Mouse (Mus musculus) liver, embryonic 16.5 days (tissue): ENCODE data around the gene Eif5b. TPM values are rescaled to one million over a fixed set of nuclear protein-coding genes. Genes with fewer than 3 reads are reported as not detected.
"Not testable (repeated sequence)": the region's sequence is repeated elsewhere in the genome, so short reads cannot be mapped to it uniquely, and the experiment has no call there.

ENCODE experiments used
- ATAC-seq: fragments of 200-750 bp; cut with Nextera tagmentation; 2 replicates; pipeline ENCODE4 v1.8.0; 2017; ENCODE audit warnings: low read depth, mild to moderate bottlenecking, moderate number of reproducible peaks, moderate library complexity
- H3K27ac ChIP-seq: fragments of 300-500 bp; sonication (generic); 2 replicates; pipeline ENCODE4 v1.5.1; 2014; ENCODE audit warnings: mild to moderate bottlenecking, low read length
- H3K27me3 ChIP-seq: fragments of 300-500 bp; sonication (generic); 2 replicates; pipeline ENCODE4 v1.6.1; 2014; ENCODE audit warnings: low read depth, low read length, mixed read lengths; ENCODE audit not compliant: control insufficient read depth, insufficient read depth
- H3K36me3 ChIP-seq: fragments of 300-500 bp; sonication (generic); 2 replicates; pipeline ENCODE4 v1.6.1; 2014; ENCODE audit warnings: mild to moderate bottlenecking; ENCODE audit not compliant: control insufficient read depth, insufficient read depth
- H3K4me1 ChIP-seq: fragments of 300-500 bp; sonication (generic); 2 replicates; pipeline ENCODE4 v1.6.1; 2014; ENCODE audit warnings: low read depth, low read length, mixed read lengths; ENCODE audit not compliant: control insufficient read depth
- H3K4me2 ChIP-seq: fragments of 300-500 bp; sonication (generic); 2 replicates; pipeline ENCODE4 v1.6.1; 2014; ENCODE audit warnings: low read depth, low read length, mixed read lengths
- H3K4me3 ChIP-seq: fragments of 300-500 bp; sonication (generic); 2 replicates; pipeline ENCODE4 v1.5.1; 2014; ENCODE audit warnings: low read depth, mild to moderate bottlenecking, low read length
- H3K9ac ChIP-seq: fragments of 300-500 bp; sonication (generic); 2 replicates; pipeline ENCODE4 v1.6.1; 2014; ENCODE audit warnings: low read depth, low read length
- H3K9me3 ChIP-seq: fragments of 300-500 bp; sonication (generic); replicated peaks from 2 replicates; pipeline ENCODE4 v1.6.1; 2016; ENCODE audit warnings: low read length; ENCODE audit not compliant: control insufficient read depth
- whole genome bisulfite sequencing: fragments of 180-500 bp; shearing (Covaris S2); extraction: QIAGEN DNeasy Blood & Tissue Kit; methylation state at CpG from one replicate; pipeline ENCODE4 v1.1.7; 2014; ENCODE audit not compliant: insufficient replicate concordance; 5-methylcytosine and 5-hydroxymethylcytosine counted together
- polyA plus RNA-seq: library from polyadenylated mRNA; unstranded; fragments of >200 nt; fragmentation: Nextera tagmentation; extraction: Ambion mirVana; gene quantifications from 2 replicates; pipeline ENCODE4 v1.2.1, GENCODE M21; 2015

The Eif5b gene
- polyA plus RNA-seq, 1 experiment from 2014 or later, result 13.1 TPM

GRCm38 (mm10) chr1:37968746-37969145 is 29.1 kb upstream of the Eif5b start:
- Histone ChIP-seq H3K4me3 (no peak overlapping the region), H3K36me3 (no peaks in the 10 kb centered on the region), H3K27me3 (no peaks in the 10 kb centered on the region), H3K4me2 (no peak overlapping the region), H3K4me1 (no peaks in the 10 kb centered on the region), H3K27ac (no peak overlapping the region), H3K9ac (no peak overlapping the region), H3K9me3 (no peaks in the 10 kb centered on the region)
- WGBS, result 66% methylated on average over 6 of the region's 6 CpGs
- ATAC-seq, result no peak

DNA sequence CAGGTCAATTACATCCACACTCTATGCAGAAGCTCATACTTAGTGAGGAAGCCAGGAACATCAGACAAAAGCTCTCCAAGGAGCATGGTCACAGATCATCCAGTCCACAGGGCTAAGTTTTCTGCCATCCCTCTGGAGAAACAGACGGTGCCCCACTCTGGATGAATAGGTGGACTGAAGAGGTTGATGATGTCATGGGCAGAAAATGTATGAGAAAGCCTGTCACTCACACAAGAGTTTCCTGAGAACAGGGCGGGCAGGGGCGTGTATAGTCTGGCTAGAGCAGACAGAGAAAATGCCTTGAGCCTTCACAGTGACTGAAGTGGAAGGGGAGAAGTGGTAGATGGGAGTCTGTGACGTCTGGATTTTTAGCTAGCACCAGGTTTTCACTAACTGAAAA is 26.3 kb upstream of the Eif5b start:
- Histone ChIP-seq H3K27me3 (no peaks in the 10 kb centered on the region), H3K9me3 (no peaks in the 10 kb centered on the region), H3K4me1 (no peaks in the 10 kb centered on the region), H3K27ac (no peak overlapping the region), H3K36me3 (no peaks in the 10 kb centered on the region), H3K4me2 (no peak overlapping the region), H3K4me3 (no peak overlapping the region), H3K9ac (no peak overlapping the region)
- no peak for ATAC-seq
- 33% methylated on average over 4 of the region's 4 CpGs for WGBS

DNA sequence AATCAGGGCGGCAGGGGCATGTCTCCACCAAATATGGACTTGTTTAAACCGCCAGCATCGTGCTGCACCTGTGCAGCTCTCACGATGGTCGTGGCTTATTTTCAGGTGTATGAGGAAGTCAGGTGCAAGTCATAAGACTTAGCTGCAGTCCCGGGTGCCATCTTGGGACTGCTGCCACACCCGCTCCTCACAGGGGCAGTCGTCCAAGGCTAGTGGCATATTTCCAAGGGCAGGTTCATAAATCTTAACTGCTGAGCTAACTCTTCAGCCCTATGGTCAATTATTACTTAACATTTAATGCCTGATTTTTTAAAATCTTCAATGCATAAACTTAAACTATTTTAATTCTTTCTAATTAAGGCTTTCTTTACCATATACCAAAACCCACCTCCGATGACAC is 21.1 kb upstream of the Eif5b start:
- H3K4me2 ChIP-seq, H3K27ac ChIP-seq, H3K27me3 ChIP-seq, H3K4me3 ChIP-seq, H3K36me3 ChIP-seq, H3K9me3 ChIP-seq, H3K9ac ChIP-seq, H3K4me1 ChIP-seq, ATAC-seq: not testable (repeated sequence)
- WGBS, result 58% methylated on average over 9 of the region's 9 CpGs

DNA sequence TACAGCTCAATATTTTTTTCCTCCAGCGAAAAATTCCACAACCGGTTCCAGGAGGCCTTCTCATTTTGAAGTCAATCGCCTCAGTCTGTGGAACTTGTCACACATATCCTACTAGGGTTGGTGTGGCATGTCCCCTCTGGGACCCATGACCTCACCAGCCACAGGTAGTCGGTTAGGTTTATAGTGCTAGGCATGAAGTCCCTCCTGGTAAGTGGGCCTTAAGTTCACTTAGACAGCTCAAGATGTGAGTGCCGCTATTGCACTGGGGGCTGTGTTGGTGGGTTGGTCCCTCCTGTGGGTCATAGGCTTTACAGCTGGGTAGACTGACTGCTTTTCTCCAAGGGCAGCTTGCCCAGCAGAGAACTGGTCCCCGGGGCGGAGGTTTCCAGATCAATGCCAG is 20.5 kb upstream of the Eif5b start:
- no peak for ATAC-seq
- Histone ChIP-seq H3K27ac (no peak overlapping the region), H3K9me3 (no peaks in the 10 kb centered on the region), H3K4me3 (no peak overlapping the region), H3K27me3 (no peaks in the 10 kb centered on the region), H3K36me3 (no peaks in the 10 kb centered on the region), H3K9ac (no peak overlapping the region), H3K4me1 (no peaks in the 10 kb centered on the region), H3K4me2 (no peak overlapping the region)
- 72% methylated on average over 7 of the region's 7 CpGs for WGBS

DNA sequence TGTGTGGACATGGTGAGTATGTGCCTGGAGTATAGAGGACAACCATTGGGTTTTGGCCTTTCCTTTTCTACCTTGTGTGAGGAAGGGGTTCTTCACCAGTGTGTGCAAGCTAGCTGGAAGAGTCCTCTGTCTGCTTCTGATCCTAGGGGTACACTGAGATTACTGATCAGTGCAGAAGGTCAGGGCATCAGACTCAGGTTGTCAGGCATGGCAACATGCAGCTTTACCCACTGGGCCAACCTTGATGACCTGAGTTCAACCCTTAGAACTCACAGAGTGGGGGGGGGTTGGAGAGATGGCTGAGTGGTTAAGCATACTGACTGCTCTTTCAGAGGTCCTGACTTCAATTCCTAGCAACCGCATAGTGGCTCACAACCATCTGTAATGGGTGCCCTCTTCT is 13.5 kb upstream of the Eif5b start:
- WGBS, result 93% methylated on average over 1 of the region's 1 CpGs
- Histone ChIP-seq H3K4me1 (no peaks in the 10 kb centered on the region), H3K4me3 (no peak overlapping the region), H3K27me3 (no peaks in the 10 kb centered on the region), H3K9ac (no peak overlapping the region), H3K27ac (no peak overlapping the region), H3K36me3 (peaks cover 28% of the 10 kb centered on the region), H3K4me2 (no peak overlapping the region), H3K9me3 (no peaks in the 10 kb centered on the region)
- no peak for ATAC-seq

DNA sequence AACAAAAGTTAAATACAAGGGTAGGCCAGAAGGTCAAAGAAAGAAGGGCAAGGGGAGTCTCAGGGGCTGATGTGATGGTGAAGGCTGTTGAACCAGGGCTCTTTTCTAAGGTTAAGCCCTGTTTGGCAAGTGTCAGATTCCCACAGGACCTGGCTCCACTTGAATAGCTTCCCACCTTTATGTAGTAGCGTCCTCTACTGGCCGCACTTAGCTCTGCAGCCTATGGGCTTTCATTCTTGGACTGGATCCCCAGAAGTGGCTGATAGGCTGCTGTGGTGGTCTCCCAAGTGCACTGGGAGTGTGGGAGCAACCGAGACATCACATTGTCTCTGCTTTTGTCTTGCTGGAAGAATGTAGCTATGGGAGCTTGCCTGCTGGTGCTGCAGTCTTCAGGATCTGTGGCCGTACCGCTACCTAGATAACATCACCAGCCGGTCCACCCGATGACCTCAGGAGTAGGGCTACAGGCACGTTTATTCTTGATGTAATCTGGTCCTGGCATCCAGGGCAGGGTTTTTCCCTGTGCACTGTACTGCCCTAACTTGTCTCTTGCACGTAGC is 12.0 kb upstream of the Eif5b start:
- H3K9me3 ChIP-seq, result no peaks in the 10 kb centered on the region
- no peak overlapping the region for H3K27ac ChIP-seq
- H3K36me3 ChIP-seq, result peaks cover 38% of the 10 kb centered on the region
- no peaks in the 10 kb centered on the region for H3K4me1 ChIP-seq
- H3K27me3 ChIP-seq, result no peaks in the 10 kb centered on the region
- H3K4me3 ChIP-seq, result no peak overlapping the region
- ATAC-seq, result no peak
- WGBS, result 79% methylated on average over 9 of the region's 9 CpGs
- no peak overlapping the region for H3K4me2 ChIP-seq
- H3K9ac ChIP-seq, result no peak overlapping the region

GRCm38 (mm10) chr1:37987856-37988255 is 10.0 kb upstream of the Eif5b start:
- H3K9ac ChIP-seq, result no peak overlapping the region
- WGBS, result 86% methylated on average over 5 of the region's 5 CpGs
- no peak overlapping the region for H3K4me3 ChIP-seq
- H3K27ac ChIP-seq, result no peak overlapping the region
- H3K9me3 ChIP-seq, result no peaks in the 10 kb centered on the region
- no peak for ATAC-seq
- H3K36me3 ChIP-seq, result peaks cover 54% of the 10 kb centered on the region
- H3K4me1 ChIP-seq, result no peaks in the 10 kb centered on the region
- no peak overlapping the region for H3K4me2 ChIP-seq
- H3K27me3 ChIP-seq, result no peaks in the 10 kb centered on the region

GRCm38 (mm10) chr1:37996226-37996625 is 1.6 kb upstream of the Eif5b start:
- peak overlapping the region; percentile 81 for H3K9ac ChIP-seq
- peak overlapping the region; percentile 93 for H3K27ac ChIP-seq
- peak overlapping the region; percentile 57 for H3K4me2 ChIP-seq
- H3K27me3 ChIP-seq, result no peaks in the 10 kb centered on the region
- 16% methylated on average over 3 of the region's 3 CpGs for WGBS
- H3K36me3 ChIP-seq, result peaks cover 36% of the 10 kb centered on the region
- no peak for ATAC-seq
- no peaks in the 10 kb centered on the region for H3K9me3 ChIP-seq
- H3K4me3 ChIP-seq, result peak overlapping the region; percentile 94
- peaks cover 16% of the 10 kb centered on the region for H3K4me1 ChIP-seq

DNA sequence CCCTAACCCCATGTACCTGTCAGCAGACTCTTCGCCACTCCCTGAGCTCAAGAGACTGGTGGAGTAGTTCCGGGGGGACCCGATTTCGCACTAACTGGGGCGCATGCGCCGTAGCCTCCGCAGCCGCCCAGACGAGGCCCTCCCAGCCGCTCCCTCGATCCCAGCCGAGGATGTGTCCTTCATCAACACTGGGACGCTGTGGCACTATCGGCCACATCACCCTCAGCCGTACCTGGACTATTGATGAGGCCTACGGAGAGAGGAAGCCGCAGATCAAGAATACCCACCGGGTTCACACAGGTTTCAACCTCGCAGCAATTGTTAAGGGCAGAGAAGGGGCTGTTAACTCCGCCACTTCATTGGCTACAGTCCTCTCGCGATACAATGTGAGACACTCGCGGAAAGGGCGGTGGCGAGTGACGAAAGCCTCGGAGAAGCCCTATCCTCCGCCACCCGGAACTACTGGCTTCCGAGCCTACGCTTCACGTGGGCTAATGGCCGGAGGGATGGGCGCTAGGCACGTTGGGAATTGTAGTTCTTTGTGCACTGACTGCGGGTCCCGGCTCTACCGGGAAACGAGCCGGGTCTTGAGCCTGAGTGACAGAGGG is 829 bp upstream of the Eif5b start:
- peak; percentile 89 for ATAC-seq
- peak overlapping the region; percentile 95 for H3K9ac ChIP-seq
- H3K9me3 ChIP-seq, result no peaks in the 10 kb centered on the region
- peak overlapping the region; percentile 95 for H3K27ac ChIP-seq
- peak overlapping the region; percentile 94 for H3K4me3 ChIP-seq
- WGBS, result under 1% methylated on average over 42 of the region's 42 CpGs
- H3K4me2 ChIP-seq, result peak overlapping the region; percentile 94
- H3K36me3 ChIP-seq, result peaks cover 30% of the 10 kb centered on the region
- H3K4me1 ChIP-seq, result peaks cover 21% of the 10 kb centered on the region
- no peaks in the 10 kb centered on the region for H3K27me3 ChIP-seq
